19 mouse cellular contexts compared by ENCODE assay signal in the genomic region with DNA sequence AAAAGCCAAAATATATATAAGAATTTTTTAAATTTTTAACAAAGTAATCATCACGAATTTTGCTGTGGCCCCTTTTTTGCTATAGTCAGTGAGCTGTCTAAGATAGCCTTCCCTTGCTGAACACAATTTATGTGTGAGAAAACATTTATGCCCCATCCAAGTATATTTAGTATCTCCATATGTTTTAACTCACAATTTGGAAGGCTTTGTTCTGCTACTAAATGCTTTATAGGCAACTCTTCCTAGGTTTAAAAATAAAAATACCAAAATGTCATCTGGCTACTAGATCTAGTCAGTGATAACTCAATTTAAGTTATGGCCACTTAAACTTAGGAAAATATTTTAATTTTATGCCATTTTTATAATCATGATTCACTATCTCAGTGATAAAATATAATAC.
"Had no signal": no experiment of that assay in that cellular context is flagged by ENCODE, and none has a peak within 500 bp of the region (broad histone marks: within the 10 kb centered on the region; RNA-seq: fewer than 3 reads in every experiment).

No protein-coding gene starts in this region.

- H3K27ac ChIP-seq: midbrain, embryonic 10.5 days; midbrain, embryonic 12.5 days; neural tube, embryonic 13.5 days; neural tube, embryonic 15.5 days had no signal

- ATAC-seq: midbrain, embryonic 16.5 days had no signal

- H3K9me3 ChIP-seq: midbrain, embryonic 10.5 days; midbrain, embryonic 12.5 days; neural tube, embryonic 13.5 days; neural tube, embryonic 15.5 days had no signal

- H3K36me3 ChIP-seq: midbrain, embryonic 10.5 days; midbrain, embryonic 12.5 days; neural tube, embryonic 13.5 days; neural tube, embryonic 15.5 days had no signal

- DNase-seq: lung, adult 18-20 months; lung, embryonic 14.5 days; lung, postnatal 10 days; lung, postnatal 4 days; midbrain, embryonic 14.5 days; retina, postnatal 1 day; right cerebral cortex, adult 18-20 months; right cerebral cortex, postnatal 25 days; right cerebral cortex, postnatal 4 days; spleen, adult 18-20 months; thymus, adult 2 months; thymus, postnatal 25 days; thymus, postnatal 4 days had no signal

- H3K9ac ChIP-seq: lung, embryonic 14.5 days; midbrain, embryonic 12.5 days; neural tube, embryonic 13.5 days; neural tube, embryonic 15.5 days had no signal

- H3K4me1 ChIP-seq: midbrain, embryonic 10.5 days; midbrain, embryonic 12.5 days; neural tube, embryonic 13.5 days; neural tube, embryonic 15.5 days had no signal

- H3K4me2 ChIP-seq: lung, embryonic 14.5 days; midbrain, embryonic 12.5 days; neural tube, embryonic 13.5 days; neural tube, embryonic 15.5 days had no signal

- H3K4me3 ChIP-seq: midbrain, embryonic 10.5 days; midbrain, embryonic 12.5 days; myocyte; neural tube, embryonic 13.5 days; neural tube, embryonic 15.5 days had no signal

- H3K27me3 ChIP-seq: midbrain, embryonic 12.5 days; neural tube, embryonic 13.5 days; neural tube, embryonic 15.5 days had no signal
